Mouse (Mus musculus) heart, embryonic 11.5 days (tissue): ENCODE data around the gene Tmod4. TPM values are rescaled to one million over a fixed set of nuclear protein-coding genes. Genes with fewer than 3 reads are reported as not detected.
"Not testable (repeated sequence)": the region's sequence is repeated elsewhere in the genome, so short reads cannot be mapped to it uniquely, and the experiment has no call there.

Experiments used
- ATAC-seq: fragments of 200-750 bp; cut with Nextera tagmentation; replicated peaks from 2 replicates; pipeline ENCODE4 v1.8.0; 2017; ENCODE audit warnings: moderate library complexity; ENCODE audit not compliant: insufficient number of reproducible peaks, low FRiP score, low TSS enrichment
- H3K27ac ChIP-seq: fragments of 300-500 bp; sonication (generic); 2 replicates; pipeline ENCODE4 v1.5.1; 2014; ENCODE audit warnings: mild to moderate bottlenecking, low read depth, low read length
- H3K27me3 ChIP-seq: fragments of 300-500 bp; sonication (generic); 2 replicates; pipeline ENCODE4 v1.6.1; 2014; ENCODE audit warnings: mild to moderate bottlenecking, low read length, mixed read lengths; ENCODE audit not compliant: control insufficient read depth, insufficient read depth
- H3K36me3 ChIP-seq: fragments of 300-500 bp; sonication (generic); 2 replicates; pipeline ENCODE4 v1.6.1; 2014; ENCODE audit warnings: mild to moderate bottlenecking, low read length, moderate library complexity, mixed read lengths; ENCODE audit not compliant: control insufficient read depth, insufficient read depth
- H3K4me1 ChIP-seq: fragments of 300-500 bp; sonication (generic); 2 replicates; pipeline ENCODE4 v1.6.1; 2014; ENCODE audit warnings: low read length; ENCODE audit not compliant: control insufficient read depth, insufficient read depth
- H3K4me2 ChIP-seq: fragments of 300-500 bp; sonication (generic); 2 replicates; pipeline ENCODE4 v1.6.1; 2014; ENCODE audit warnings: mild to moderate bottlenecking, moderate library complexity
- H3K4me3 ChIP-seq: fragments of 300-500 bp; sonication (generic); 2 replicates; pipeline ENCODE4 v1.5.1; 2014; ENCODE audit warnings: low read depth, low read length
- H3K9ac ChIP-seq: fragments of 300-500 bp; sonication (generic); 2 replicates; pipeline ENCODE4 v1.6.1; 2014; ENCODE audit warnings: mild to moderate bottlenecking, low read depth, low read length, moderate library complexity
- H3K9me3 ChIP-seq: fragments of 300-500 bp; sonication (generic); replicated peaks from 2 replicates; pipeline ENCODE4 v1.6.1; 2016; ENCODE audit warnings: low read length; ENCODE audit not compliant: control insufficient read depth
- WGBS: fragments of 180-500 bp; shearing (Covaris S2); extraction: QIAGEN DNeasy Blood & Tissue Kit; methylation state at CpG from one replicate; pipeline ENCODE4 v1.1.7; 2014; ENCODE audit not compliant: insufficient replicate concordance; 5-methylcytosine and 5-hydroxymethylcytosine counted together
- polyA plus RNA-seq: library from polyadenylated mRNA; unstranded; fragments of >200 nt; fragmentation: Nextera tagmentation; extraction: Ambion mirVana; gene quantifications from 2 replicates; pipeline ENCODE4 v1.2.1, GENCODE M21; 2014

The Tmod4 gene
- polyA plus RNA-seq: 0.53 and 0.83 TPM in 2 replicates

- no peak within 1 kb of the TSS for H3K9ac ChIP-seq
- peaks cover 26% of the 10 kb centered on the region for H3K36me3 ChIP-seq
- H3K27ac ChIP-seq: no peak within 1 kb of the TSS; the same call in 1 of the 2 replicates
- H3K4me3 ChIP-seq: no peak within 1 kb of the TSS
- no peak within 1 kb of the TSS for H3K4me2 ChIP-seq
- no peaks in the 10 kb centered on the region for H3K9me3 ChIP-seq
- H3K27me3 ChIP-seq: no peaks in the 10 kb centered on the region
- peaks cover 5% of the 10 kb centered on the region for H3K4me1 ChIP-seq
- no peak for ATAC-seq
- WGBS: 52% methylated on average over 6 of the region's 6 CpGs
Observed at GRCm38 (mm10) chr3:95124246-95124645, at the start of gene Tmod4. TSS of gene Tmod4 (plus strand) at chr3:95124476.

- Histone ChIP-seq H3K27me3 (no peaks in the 10 kb centered on the region), H3K4me3 (no peak overlapping the region), H3K36me3 (no peaks in the 10 kb centered on the region), H3K9me3 (no peaks in the 10 kb centered on the region), H3K4me1 (no peaks in the 10 kb centered on the region), H3K9ac (no peak overlapping the region), H3K27ac (no peak overlapping the region), H3K4me2 (no peak overlapping the region)
- ATAC-seq: no peak
- 94% methylated on average over 1 of the region's 1 CpGs for WGBS
Observed at GRCm38 (mm10) chr3:95088071-95088470, 36.2 kb upstream of the Tmod4 start.

- ATAC-seq: no peak
Observed at GRCm38 (mm10) chr3:95100854-95101253, 23.4 kb upstream of the Tmod4 start.

GRCm38 (mm10) chr3:95105121-95105520, 19.2 kb upstream of the Tmod4 start:
- Histone ChIP-seq H3K9ac (peak overlapping the region; percentile 63), H3K4me1 (peaks cover 9% of the 10 kb centered on the region; the same call in 1 of the 2 replicates), H3K4me2 (peak overlapping the region; percentile 81), H3K4me3 (peak overlapping the region; percentile 75), H3K36me3 (0 out of 2 replicates have a peak, but pooled peaks cover 2% of the 10 kb centered on the region), H3K27ac (peak overlapping the region; percentile 36; the same call in 1 of the 2 replicates), H3K9me3 (no peaks in the 10 kb centered on the region), H3K27me3 (no peaks in the 10 kb centered on the region)
- WGBS: 38% methylated on average over 4 of the region's 4 CpGs
- no peak for ATAC-seq

More at GRCm38 (mm10) chr3:95100854-95101253, 23.4 kb upstream of the Tmod4 start:
- H3K4me1 ChIP-seq: peaks cover 9% of the 10 kb centered on the region; the same call in 1 of the 2 replicates
- H3K9ac ChIP-seq: no peak overlapping the region
- H3K36me3 ChIP-seq: 0 out of 2 replicates have a peak, but pooled peaks cover 7% of the 10 kb centered on the region
- WGBS: 28% methylated on average over 2 of the region's 2 CpGs
- H3K4me3 ChIP-seq: no peak overlapping the region
- H3K4me2 ChIP-seq: no peak overlapping the region
- H3K27me3 ChIP-seq: no peaks in the 10 kb centered on the region
- no peak overlapping the region for H3K27ac ChIP-seq
- H3K9me3 ChIP-seq: no peaks in the 10 kb centered on the region

- peak overlapping the region; percentile 81 for H3K4me2 ChIP-seq
- H3K4me1 ChIP-seq: peaks cover 11% of the 10 kb centered on the region; the same call in 1 of the 2 replicates
- H3K4me3 ChIP-seq: peak overlapping the region; percentile 75
- peak overlapping the region; percentile 54 for H3K27ac ChIP-seq
- H3K36me3 ChIP-seq: 0 out of 2 replicates have a peak, but pooled peaks cover 2% of the 10 kb centered on the region
- no peak for ATAC-seq
- H3K9ac ChIP-seq: peak overlapping the region; percentile 66
- H3K9me3 ChIP-seq: no peaks in the 10 kb centered on the region
- WGBS: under 1% methylated on average over 16 of the region's 16 CpGs
- no peaks in the 10 kb centered on the region for H3K27me3 ChIP-seq
Observed at GRCm38 (mm10) chr3:95105586-95106337, 18.5 kb upstream of the Tmod4 start.

DNA sequence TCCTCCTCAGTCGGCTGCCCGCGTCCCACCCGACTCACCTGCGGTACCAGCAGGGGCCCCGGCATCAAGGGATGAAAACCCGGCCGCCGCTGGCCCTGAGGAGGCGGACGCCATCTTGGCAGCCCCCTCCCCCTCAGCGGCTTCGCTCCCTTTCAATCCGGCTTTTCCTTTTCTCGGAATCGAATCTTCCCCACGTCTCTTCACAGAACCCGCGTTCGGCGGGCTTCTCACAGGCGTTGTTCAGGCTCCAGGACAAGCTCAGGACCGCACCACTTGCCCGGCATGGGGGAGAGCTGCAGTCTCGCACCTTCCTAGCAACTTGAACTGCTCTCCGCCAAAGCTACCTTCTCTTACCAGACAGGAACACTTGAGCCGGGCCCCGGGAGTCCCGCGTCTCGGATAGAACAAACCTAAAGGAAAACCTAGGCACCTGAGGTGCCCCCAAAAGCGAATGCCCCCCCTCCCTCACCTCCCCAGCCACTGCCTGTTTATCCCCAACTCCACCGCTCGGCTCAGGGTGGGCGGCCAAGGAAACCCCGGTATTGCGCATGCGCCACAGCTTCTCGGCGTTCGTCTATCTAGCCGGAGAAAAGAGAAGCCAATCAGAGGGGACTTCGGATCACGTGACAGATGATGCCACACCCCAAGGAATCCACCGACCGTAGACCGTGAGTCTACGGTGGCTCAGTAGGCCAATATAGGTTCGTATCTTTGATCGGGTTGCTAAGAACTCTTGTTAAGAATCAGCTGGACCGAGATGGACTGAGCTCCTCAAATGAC, 17.7 kb upstream of the Tmod4 start, which contains the start of gene Pip5k1a:
TSS of gene Pip5k1a (minus strand) at position 593 of the 780 bp plus-strand sequence.
- peak; percentile 88 for ATAC-seq
- Histone ChIP-seq H3K4me1 (peaks cover 11% of the 10 kb centered on the region; the same call in 1 of the 2 replicates), H3K4me3 (peak within 1 kb of the TSS; percentile 75), H3K27me3 (no peaks in the 10 kb centered on the region), H3K9me3 (no peaks in the 10 kb centered on the region), H3K36me3 (0 out of 2 replicates have a peak, but pooled peaks cover 2% of the 10 kb centered on the region), H3K9ac (peak within 1 kb of the TSS; percentile 66), H3K27ac (peak within 1 kb of the TSS; percentile 54), H3K4me2 (peak within 1 kb of the TSS; percentile 81)
- under 1% methylated on average over 51 of the region's 51 CpGs for WGBS

DNA sequence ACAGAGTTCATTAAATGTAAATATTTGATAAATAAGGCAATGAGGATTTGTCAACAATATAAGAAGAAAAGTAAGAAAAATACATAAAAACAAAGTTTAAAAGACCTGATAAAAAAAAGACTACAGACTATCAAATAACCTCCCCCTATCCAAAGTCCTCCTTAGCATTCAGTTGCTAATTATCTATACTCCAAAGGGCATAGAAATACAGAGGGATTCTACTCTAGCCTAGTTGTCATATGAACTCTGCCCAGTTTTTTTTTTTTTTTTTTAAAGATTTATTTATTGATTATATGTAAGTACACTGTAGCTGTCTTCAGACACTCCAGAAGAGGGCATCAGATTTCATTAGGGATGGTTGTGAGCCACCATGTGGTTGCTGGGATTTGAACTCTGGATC, 17.0 kb upstream of the Tmod4 start:
- Histone ChIP-seq H3K4me2 (peak overlapping the region; percentile 66), H3K4me1 (peaks cover 15% of the 10 kb centered on the region), H3K4me3 (peak overlapping the region; percentile 75), H3K9ac (peak overlapping the region; percentile 48; the same call in 1 of the 2 replicates)
- H3K27me3 ChIP-seq, ATAC-seq, H3K27ac ChIP-seq, H3K36me3 ChIP-seq, H3K9me3 ChIP-seq: not testable (repeated sequence)

GRCm38 (mm10) chr3:95107898-95108297, 16.4 kb upstream of the Tmod4 start:
- Histone ChIP-seq H3K4me2 (no peak overlapping the region), H3K9me3 (no peaks in the 10 kb centered on the region), H3K27me3 (no peaks in the 10 kb centered on the region), H3K27ac (no peak overlapping the region), H3K4me1 (peaks cover 16% of the 10 kb centered on the region), H3K9ac (no peak overlapping the region), H3K36me3 (0 out of 2 replicates have a peak, but pooled peaks cover 2% of the 10 kb centered on the region), H3K4me3 (no peak overlapping the region)
- no peak for ATAC-seq
- 57% methylated on average over 2 of the region's 2 CpGs for WGBS
